Mouse (Mus musculus) liver, adult 2 months (tissue): ENCODE measurements at regions not wholly inside any gene's neighbourhood (a gene's known extent, or its start where the extent isn't known, plus 50 kb on each side); places are given as distances from the start of the nearest gene placed in this dataset.

Experiments used
- DNase-seq: peaks from one replicate; pipeline ENCODE4 v3.0.0-alpha.2; 2011; ENCODE audit warnings: low read depth, low spot score; ENCODE audit errors: extremely low read depth
- H3K27ac ChIP-seq: fragments of 200-500 bp; replicated peaks from 2 replicates; pipeline ENCODE4 v1.5.1; 2012; ENCODE audit warnings: low read depth, mild to moderate bottlenecking, control low read depth, inconsistent platforms, low read length; ENCODE audit not compliant: insufficient read depth
- H3K27me3 ChIP-seq: fragments of 200-500 bp; 2 replicates; pipeline ENCODE4 v1.6.1; 2012; ENCODE audit warnings: mild to moderate bottlenecking, moderate library complexity, low read length, inconsistent platforms; ENCODE audit not compliant: control insufficient read depth, insufficient read depth
- H3K36me3 ChIP-seq: fragments of 200-500 bp; 2 replicates; pipeline ENCODE4 v1.6.1; 2012; ENCODE audit warnings: low read length, inconsistent platforms; ENCODE audit not compliant: control insufficient read depth, insufficient read depth
- H3K4me1 ChIP-seq: fragments of 200-500 bp; 2 replicates; pipeline ENCODE4 v1.6.1; 2011; ENCODE audit warnings: low read length; ENCODE audit not compliant: control insufficient read depth, insufficient read depth
- H3K4me3 ChIP-seq: fragments of 200-500 bp; 2 replicates; pipeline ENCODE4 v1.5.1; 2011; ENCODE audit warnings: low read depth, mild to moderate bottlenecking, control low read depth, low read length, moderate library complexity; ENCODE audit not compliant: insufficient read depth
- H3K79me2 ChIP-seq: fragments of 200-500 bp; 2 replicates; pipeline ENCODE4 v1.6.1; 2012; ENCODE audit warnings: inconsistent platforms, mild to moderate bottlenecking, low read length, moderate library complexity; ENCODE audit not compliant: control insufficient read depth, insufficient read depth
- H3K9ac ChIP-seq: fragments of 200-500 bp; 2 replicates; pipeline ENCODE4 v1.6.1; 2012; ENCODE audit warnings: low read depth, mild to moderate bottlenecking, control low read depth, inconsistent platforms, low read length
- CTCF ChIP-seq: fragments of 200-500 bp; IDR thresholded peaks from 2 replicates; pipeline ENCODE4 v1.5.1; 2011; ENCODE audit warnings: low read depth, low read length, control low read depth
- POLR2A ChIP-seq: fragments of 200-500 bp; IDR thresholded peaks from 2 replicates; pipeline ENCODE4 v1.6.1; 2011; ENCODE audit warnings: low read length, control low read depth; ENCODE audit not compliant: insufficient read depth; ENCODE audit errors: extremely low read depth
- WGBS: fragments of 180-500 bp; shearing (Covaris S2); methylation state at CpG from one replicate; pipeline ENCODE4 v1.1.7; 2018; 5-methylcytosine and 5-hydroxymethylcytosine counted together

- TF ChIP-seq POLR2A (no peak), CTCF (no peak)
- peak; percentile 10 for DNase-seq
- H3K27me3 ChIP-seq, result no peaks in the 10 kb centered on the region
- H3K4me1 ChIP-seq, result 0 out of 2 replicates have a peak, but pooled peaks cover 3% of the 10 kb centered on the region
- WGBS, result 30% methylated on average over 22 of the region's 22 CpGs
- H3K9ac ChIP-seq, result no peak overlapping the region
- no peaks in the 10 kb centered on the region for H3K79me2 ChIP-seq
- H3K27ac ChIP-seq, result no peak overlapping the region
- no peaks in the 10 kb centered on the region for H3K36me3 ChIP-seq
- no peak overlapping the region for H3K4me3 ChIP-seq
These were observed 443.7 kb upstream of the Smim15 start for GRCm38 (mm10) chr13:107600331-107601131.

GRCm38 (mm10) chr13:107599094-107599644 lies 445.1 kb upstream of the Smim15 start:
- Histone ChIP-seq H3K36me3 (no peaks in the 10 kb centered on the region), H3K4me1 (0 out of 2 replicates have a peak, but pooled peaks cover 3% of the 10 kb centered on the region), H3K9ac (no peak overlapping the region), H3K4me3 (no peak overlapping the region), H3K27ac (no peak overlapping the region), H3K79me2 (no peaks in the 10 kb centered on the region), H3K27me3 (no peaks in the 10 kb centered on the region)
- TF ChIP-seq POLR2A, result no peak
- no peak for TF ChIP-seq CTCF
- DNase-seq, result no peak
- WGBS, result 60% methylated on average over 4 of the region's 4 CpGs

GRCm38 (mm10) chr13:107598391-107598790 lies 445.9 kb upstream of the Smim15 start:
- H3K9ac ChIP-seq, result no peak overlapping the region
- TF ChIP-seq POLR2A (no peak), CTCF (no peak)
- H3K36me3 ChIP-seq, result no peaks in the 10 kb centered on the region
- H3K4me3 ChIP-seq, result no peak overlapping the region
- H3K27me3 ChIP-seq, result no peaks in the 10 kb centered on the region
- no peak for DNase-seq
- 0 out of 2 replicates have a peak, but pooled peaks cover 3% of the 10 kb centered on the region for H3K4me1 ChIP-seq
- no peaks in the 10 kb centered on the region for H3K79me2 ChIP-seq
- WGBS, result 87% methylated on average over 1 of the region's 1 CpGs
- no peak overlapping the region for H3K27ac ChIP-seq

- H3K27ac ChIP-seq, result no peak overlapping the region
- no peak overlapping the region for H3K4me3 ChIP-seq
- DNase-seq, result no peak
- H3K27me3 ChIP-seq, result no peaks in the 10 kb centered on the region
- 81% methylated on average over 2 of the region's 2 CpGs for WGBS
- no peak for TF ChIP-seq CTCF
- TF ChIP-seq POLR2A, result no peak
- 0 out of 2 replicates have a peak, but pooled peaks cover 3% of the 10 kb centered on the region for H3K4me1 ChIP-seq
- no peaks in the 10 kb centered on the region for H3K79me2 ChIP-seq
- no peaks in the 10 kb centered on the region for H3K36me3 ChIP-seq
- no peak overlapping the region for H3K9ac ChIP-seq
These were observed 447.0 kb upstream of the Smim15 start for GRCm38 (mm10) chr13:107597217-107597616.

- WGBS, result 68% methylated on average over 2 of the region's 2 CpGs
- Histone ChIP-seq H3K36me3 (no peaks in the 10 kb centered on the region), H3K9ac (no peak overlapping the region), H3K27ac (no peak overlapping the region), H3K27me3 (no peaks in the 10 kb centered on the region), H3K4me3 (no peak overlapping the region), H3K79me2 (no peaks in the 10 kb centered on the region), H3K4me1 (0 out of 2 replicates have a peak, but pooled peaks cover 3% of the 10 kb centered on the region)
- DNase-seq, result no peak
- TF ChIP-seq POLR2A (no peak), CTCF (no peak)
These were observed 448.1 kb upstream of the Smim15 start for GRCm38 (mm10) chr13:107596183-107596582.
